Mouse (Mus musculus) lung, postnatal 36 days (tissue): ENCODE measurements around the gene Eci2.
"Not testable (repeated sequence)": the region's sequence is repeated elsewhere in the genome, so short reads cannot be mapped to it uniquely, and the experiment has no call there.

Experiments used
- DNase-seq: peaks from one replicate; pipeline ENCODE4 v3.0.0; 2022; ENCODE audit warnings: mixed read lengths

Eci2 gene

DNA sequence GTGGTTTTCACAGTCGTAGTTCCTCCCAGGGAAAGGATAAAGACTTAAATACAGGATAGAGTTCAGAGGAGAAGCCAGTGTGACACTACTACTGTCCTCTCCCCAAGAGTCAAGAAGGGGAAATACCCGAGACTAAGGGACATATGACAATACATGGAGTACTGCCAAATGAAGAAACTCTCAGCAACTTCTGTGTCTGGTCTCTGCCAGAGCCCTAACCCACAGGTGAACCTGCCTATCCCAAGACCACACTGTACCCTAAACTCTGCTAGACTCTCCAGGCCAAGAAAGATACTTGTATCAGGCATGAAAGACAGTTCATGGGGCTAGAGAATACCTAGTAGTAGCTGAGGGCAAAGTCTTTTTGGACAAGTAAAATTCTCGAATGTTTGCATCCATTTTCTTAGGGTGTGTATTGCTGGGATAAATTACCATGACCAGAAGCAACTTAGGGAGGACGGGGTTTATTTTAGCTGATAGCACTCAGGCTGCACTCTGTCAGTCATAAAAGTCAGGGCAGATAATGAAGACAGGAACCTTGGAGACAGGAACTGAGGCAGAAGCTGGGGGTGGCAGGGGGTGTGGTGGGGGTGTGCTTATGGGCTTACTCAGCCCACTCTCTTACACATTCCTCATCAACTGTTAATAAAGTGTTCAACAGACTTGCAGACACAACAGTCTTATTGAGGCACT lies 35.2 kb downstream of the Eci2 start:
- peak; percentile 10 for DNase-seq

GRCm38 (mm10) chr13:34983479-34983878 lies 43.4 kb downstream of the Eci2 start:
- DNase-seq, result not testable (repeated sequence)

GRCm38 (mm10) chr13:34978635-34979034 lies 48.3 kb downstream of the Eci2 start:
- not testable (repeated sequence) for DNase-seq

- DNase-seq, result no peak
Observed at GRCm38 (mm10) chr13:34977410-34977809, 49.5 kb downstream of the Eci2 start.

DNA sequence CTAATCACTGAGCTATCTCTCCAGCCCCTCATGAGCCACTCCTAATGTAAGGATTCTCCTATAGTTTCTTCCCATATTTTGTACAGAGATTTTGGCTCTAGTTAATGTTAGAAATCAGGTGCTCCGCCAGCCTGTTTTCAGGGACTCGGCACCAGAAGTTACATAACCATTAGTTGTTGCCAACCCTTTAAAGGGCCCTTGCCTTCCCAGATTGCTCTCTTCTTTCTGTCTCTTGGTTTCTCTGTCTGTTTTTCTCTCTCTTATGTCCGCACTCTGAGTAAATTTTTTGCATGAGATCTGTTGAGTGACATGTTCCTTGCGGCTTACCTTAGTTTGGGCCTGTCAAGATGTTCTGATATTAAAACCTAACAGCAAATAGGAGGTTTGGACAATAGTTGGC lies 50.8 kb downstream of the Eci2 start:
- no peak for DNase-seq

DNA sequence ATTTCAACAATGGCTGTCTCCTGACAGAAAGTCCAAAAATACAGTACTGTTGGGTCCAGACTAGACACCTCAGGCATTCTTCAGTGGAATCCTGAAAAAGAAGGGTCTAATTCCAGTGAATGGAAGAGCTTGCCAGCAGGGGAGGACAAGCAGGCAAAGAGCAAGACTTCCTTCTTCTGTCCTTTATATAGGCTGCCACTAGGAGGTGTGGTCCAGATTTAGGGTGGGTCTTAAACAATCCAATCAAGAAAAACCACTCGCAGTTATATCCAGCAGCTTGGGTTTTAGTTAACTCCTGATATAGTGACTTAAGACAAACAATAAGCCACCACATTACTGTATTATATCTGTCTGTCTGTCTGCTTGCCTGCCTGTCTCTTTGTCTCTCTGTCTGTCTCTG lies 53.1 kb downstream of the Eci2 start:
- DNase-seq, result no peak

- peak; percentile 53 for DNase-seq
Observed at GRCm38 (mm10) chr13:34973149-34973548, 53.7 kb downstream of the Eci2 start.

DNA sequence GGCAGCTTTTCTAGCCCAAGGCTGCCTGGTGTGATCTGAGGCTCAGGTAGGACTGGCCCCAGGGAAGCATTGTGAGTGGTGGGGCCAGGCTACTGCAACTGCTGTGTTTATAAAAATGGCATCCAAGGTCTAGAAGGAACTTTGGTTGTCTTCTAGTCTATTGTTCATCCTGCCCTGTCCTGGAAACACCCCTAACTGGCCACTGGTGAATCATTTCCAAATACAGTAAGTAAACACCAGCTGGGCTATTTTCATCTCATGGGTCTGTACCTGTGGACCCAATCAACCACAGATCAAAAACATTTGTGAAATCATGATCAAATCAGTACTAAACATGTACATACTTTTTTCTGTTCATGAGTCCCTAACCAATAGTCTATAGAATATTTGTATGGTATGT lies 54.4 kb downstream of the Eci2 start:
- not testable (repeated sequence) for DNase-seq

GRCm38 (mm10) chr13:34965647-34966046 lies 61.2 kb downstream of the Eci2 start:
- DNase-seq, result not testable (repeated sequence)

- DNase-seq, result no peak
Observed at GRCm38 (mm10) chr13:34964866-34965265, 62.0 kb downstream of the Eci2 start.

DNA sequence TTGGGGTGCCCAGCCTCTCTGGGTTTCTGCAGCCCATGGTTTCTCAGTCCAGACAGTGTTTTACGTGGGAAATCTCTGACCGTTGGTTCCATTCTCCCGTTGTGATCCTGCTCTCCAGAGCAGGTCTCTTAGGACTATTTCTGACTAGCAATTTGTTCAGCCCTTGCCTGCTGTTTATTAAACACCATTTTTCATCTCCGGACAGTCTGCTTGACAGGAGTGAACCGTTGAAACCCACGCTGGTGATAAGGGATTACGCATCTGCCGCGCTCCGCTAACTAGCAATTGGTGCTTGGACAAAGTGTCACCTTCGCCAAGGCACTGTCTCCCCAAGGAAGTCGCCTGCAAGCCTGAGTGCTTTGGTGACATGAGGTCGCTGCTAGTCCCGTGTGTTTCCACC lies 62.5 kb downstream of the Eci2 start:
- no peak for DNase-seq

DNA sequence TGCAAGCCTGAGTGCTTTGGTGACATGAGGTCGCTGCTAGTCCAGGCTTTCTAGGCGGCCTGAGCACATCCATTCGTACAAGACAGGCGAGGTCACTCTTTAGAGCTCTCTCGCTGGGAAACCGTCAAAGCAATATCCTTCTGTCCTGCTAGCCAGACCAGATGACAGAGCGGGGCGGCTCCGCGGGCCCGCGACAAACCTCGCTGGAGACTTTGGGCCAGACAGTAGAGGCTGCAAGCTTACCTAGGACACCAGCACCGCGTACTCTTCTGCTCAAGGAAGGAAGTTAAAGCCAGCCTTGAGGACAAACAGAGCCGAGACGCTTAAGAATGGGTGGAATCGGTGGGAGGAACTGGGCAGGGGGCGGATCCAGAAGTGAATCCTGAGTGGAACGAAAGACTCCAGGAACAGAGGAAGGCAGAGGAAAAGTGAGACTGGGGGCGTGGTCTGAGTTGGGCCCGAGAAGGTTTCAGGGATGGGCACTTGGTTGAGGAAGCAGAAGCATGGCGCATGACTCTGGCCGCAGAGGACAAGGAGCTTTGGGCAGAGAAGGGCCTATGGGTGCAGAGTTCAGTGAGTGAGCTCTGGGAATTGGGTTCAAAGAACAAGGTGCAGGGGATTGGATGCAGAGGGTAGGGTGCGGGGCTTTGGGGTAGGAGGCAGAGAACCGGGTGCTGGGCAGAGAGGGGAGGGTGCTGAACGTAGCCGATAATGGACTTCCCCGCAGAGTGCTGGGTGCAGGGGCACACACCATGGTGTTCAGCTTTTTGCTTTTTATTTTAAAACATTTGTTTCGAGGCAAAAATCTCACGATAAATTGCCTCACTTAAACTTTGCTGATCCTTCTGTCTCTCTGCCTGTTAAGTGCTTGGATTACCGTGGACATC lies 63.1 kb downstream of the Eci2 start, which contains the start of gene Eci3:
Gene Eci3 (minus strand): TSS at position 300 of the 887 bp plus-strand sequence.
- peak; percentile 68 for DNase-seq

DNA sequence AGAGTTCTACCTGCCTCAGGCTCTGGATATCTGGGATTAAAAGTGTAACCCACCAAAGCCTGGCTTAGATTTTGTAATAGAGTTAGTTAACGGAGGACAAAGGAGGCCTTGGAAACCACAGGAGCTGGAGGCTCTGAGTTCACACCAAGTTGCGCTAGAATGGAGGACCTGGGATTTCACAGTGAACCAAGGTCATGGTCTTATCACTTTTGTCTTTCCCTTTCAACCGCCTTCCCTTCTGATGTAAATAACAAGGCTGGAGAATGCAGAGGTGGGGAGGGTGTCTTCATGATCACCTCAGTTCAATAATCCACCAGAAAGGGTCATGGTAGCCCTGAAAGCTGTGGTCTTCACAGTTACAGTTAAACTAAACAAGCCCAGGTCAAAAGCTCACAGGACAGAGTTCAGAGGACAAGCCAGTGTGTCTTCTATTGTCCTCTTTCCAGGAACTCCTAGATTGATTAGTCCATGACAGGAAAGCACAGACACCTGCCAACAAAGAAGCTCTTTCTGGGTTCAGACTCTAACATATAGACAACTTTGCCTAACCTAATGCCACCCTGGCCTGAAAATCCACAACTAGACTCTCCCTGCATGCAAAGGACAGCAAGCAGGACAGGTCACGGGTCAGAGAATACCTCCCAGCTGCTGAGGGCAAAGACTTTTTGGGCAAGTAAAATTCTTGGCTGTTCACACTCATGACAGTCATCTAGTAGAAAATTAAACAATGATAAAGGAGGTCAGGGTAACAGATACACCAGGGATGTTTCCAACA lies 65.7 kb downstream of the Eci2 start:
- DNase-seq, result no peak

DNA sequence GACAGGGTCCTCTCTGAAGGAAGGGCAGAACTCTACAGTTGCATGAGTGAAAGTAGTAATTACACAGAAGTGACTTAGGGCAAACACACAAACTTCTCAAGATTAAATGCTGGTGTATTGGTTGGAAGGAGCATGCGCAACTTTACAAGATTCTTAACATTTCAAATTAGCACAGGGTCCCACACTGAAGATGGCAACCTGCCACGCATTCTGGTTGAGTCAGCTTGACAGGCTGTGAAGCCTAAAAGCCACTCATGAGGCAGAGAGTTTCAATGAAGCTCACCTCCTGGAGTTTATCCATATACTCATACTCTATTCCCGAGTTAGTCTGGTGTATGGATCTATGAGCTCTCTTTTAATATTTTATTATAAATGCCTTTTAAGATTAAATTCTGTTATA lies 68.7 kb downstream of the Eci2 start:
- DNase-seq, result not testable (repeated sequence)

GRCm38 (mm10) chr13:34956901-34957300 lies 70.0 kb downstream of the Eci2 start:
- no peak for DNase-seq

GRCm38 (mm10) chr13:34951437-34951836 lies 75.5 kb downstream of the Eci2 start:
- DNase-seq, result not testable (repeated sequence)

GRCm38 (mm10) chr13:34942370-34942769 lies 84.5 kb downstream of the Eci2 start:
- no peak for DNase-seq

DNA sequence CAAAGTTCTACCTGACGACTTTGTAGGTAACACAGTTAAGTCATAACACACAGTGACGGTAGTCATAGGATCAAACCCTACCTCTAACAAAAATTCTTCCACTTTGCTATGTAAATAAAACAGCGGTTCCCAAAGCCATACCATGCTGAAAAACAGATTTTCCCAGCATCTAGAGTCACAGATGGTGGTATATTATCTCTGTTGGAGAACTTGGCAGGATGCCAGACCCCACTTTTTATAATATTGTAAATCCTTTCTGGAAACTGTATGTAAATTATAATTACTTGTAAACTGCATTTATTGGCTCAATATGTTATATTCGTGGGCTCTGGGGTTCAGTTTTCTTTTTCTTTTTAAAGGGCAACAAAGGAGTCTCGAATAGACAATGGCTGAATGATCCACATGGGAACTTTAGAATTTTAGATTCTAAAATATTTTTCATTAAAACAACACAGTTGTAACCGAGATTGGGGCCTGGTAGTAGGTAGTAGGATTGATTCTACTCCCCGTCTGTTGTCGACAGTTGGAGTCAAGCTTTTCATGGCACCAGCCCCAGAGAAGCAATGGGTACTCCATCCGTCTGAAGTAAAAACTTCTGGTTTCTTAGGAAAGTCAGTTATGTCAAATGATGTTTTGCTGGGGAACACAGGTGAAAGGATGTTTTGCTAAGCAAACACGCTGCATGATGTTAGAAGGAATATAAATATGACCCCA lies 91.8 kb downstream of the Eci2 start:
- no peak for DNase-seq
